Mouse (Mus musculus) spleen, adult 10 weeks (tissue): ENCODE measurements around the gene Olfr541. TPM values are rescaled to one million over a fixed set of nuclear protein-coding genes. Genes with fewer than 3 reads are reported as not detected.

Experiments used
- polyA plus RNA-seq: library from polyadenylated mRNA; stranded (reverse); fragments of 350-450 nt; fragmentation: Illumina TruSeq; extraction: RNeasy Lipid Tissue Mini Kit (QIAGEN cat#74804); gene quantifications from one replicate; pipeline ENCODE4 v1.2.3, GENCODE M21; 2015; ENCODE audit warnings: low replicate concordance; ENCODE audit not compliant: insufficient read depth

Olfr541 gene
- polyA plus RNA-seq = not detected

GRCm38 (mm10) chr7:140696967-140697366 lies at the start of gene Olfr541:
Gene Olfr541, plus strand, starts transcription at chr7:140697267.

GRCm38 (mm10) chr7:140659630-140660029 lies 37.4 kb upstream of the Olfr541 start, which contains the start of gene Olfr539:
Gene Olfr539, plus strand, starts transcription at chr7:140659930.

GRCm38 (mm10) chr7:140681651-140682050 lies 15.4 kb upstream of the Olfr541 start, which contains the start of gene Olfr45:
Gene Olfr45, plus strand, starts transcription at chr7:140681951.

Other genes with a start within 250 kb of the Olfr541 start
- not detected for gene Olfr533, start 233.9 kb upstream of the Olfr541 start, polyA plus RNA-seq
- gene Olfr535, start 213.1 kb upstream of the Olfr541 start, polyA plus RNA-seq = not detected
- not detected for gene Olfr536, start 189.9 kb upstream of the Olfr541 start, polyA plus RNA-seq
- not detected for gene Olfr538, start 129.4 kb upstream of the Olfr541 start, polyA plus RNA-seq
- gene Olfr46, start 96.0 kb upstream of the Olfr541 start, polyA plus RNA-seq = not detected
- not detected for gene Olfr61, start 68.3 kb upstream of the Olfr541 start, polyA plus RNA-seq
- not detected for gene Olfr53, start 50.8 kb upstream of the Olfr541 start, polyA plus RNA-seq
- gene Olfr539, start 37.3 kb upstream of the Olfr541 start, polyA plus RNA-seq = not detected
- not detected for gene Olfr45, start 15.3 kb upstream of the Olfr541 start, polyA plus RNA-seq
- gene Cyp2e1, start 66.5 kb downstream of the Olfr541 start, polyA plus RNA-seq = 5.1 TPM
- 0.75 TPM for gene Syce1, start 90.6 kb downstream of the Olfr541 start, polyA plus RNA-seq
- gene Zfp941, start 124.9 kb downstream of the Olfr541 start, polyA plus RNA-seq = not detected
- not detected for gene Urah, start 137.8 kb downstream of the Olfr541 start, polyA plus RNA-seq
- not detected for gene Scgb1c1, start 148.3 kb downstream of the Olfr541 start, polyA plus RNA-seq
- not detected for gene Odf3, start 150.5 kb downstream of the Olfr541 start, polyA plus RNA-seq
- not detected for gene Gm45785, start 159.1 kb downstream of the Olfr541 start, polyA plus RNA-seq
- 50.8 TPM for gene Ric8a, start 159.7 kb downstream of the Olfr541 start, polyA plus RNA-seq
- 16.2 TPM for gene Bet1l, start 160.3 kb downstream of the Olfr541 start, polyA plus RNA-seq
- gene Psmd13, start 184.7 kb downstream of the Olfr541 start, polyA plus RNA-seq = 119 TPM
- gene Sirt3, start 185.0 kb downstream of the Olfr541 start, polyA plus RNA-seq = 10.2 TPM
- gene Cox8b, start 203.2 kb downstream of the Olfr541 start, polyA plus RNA-seq = not detected
- 0.07 TPM for gene Nlrp6, start 223.6 kb downstream of the Olfr541 start, polyA plus RNA-seq
- gene Pgghg, start 244.1 kb downstream of the Olfr541 start, polyA plus RNA-seq = 11.0 TPM